9 mouse cellular contexts compared by ENCODE assay signal in the genomic region with DNA sequence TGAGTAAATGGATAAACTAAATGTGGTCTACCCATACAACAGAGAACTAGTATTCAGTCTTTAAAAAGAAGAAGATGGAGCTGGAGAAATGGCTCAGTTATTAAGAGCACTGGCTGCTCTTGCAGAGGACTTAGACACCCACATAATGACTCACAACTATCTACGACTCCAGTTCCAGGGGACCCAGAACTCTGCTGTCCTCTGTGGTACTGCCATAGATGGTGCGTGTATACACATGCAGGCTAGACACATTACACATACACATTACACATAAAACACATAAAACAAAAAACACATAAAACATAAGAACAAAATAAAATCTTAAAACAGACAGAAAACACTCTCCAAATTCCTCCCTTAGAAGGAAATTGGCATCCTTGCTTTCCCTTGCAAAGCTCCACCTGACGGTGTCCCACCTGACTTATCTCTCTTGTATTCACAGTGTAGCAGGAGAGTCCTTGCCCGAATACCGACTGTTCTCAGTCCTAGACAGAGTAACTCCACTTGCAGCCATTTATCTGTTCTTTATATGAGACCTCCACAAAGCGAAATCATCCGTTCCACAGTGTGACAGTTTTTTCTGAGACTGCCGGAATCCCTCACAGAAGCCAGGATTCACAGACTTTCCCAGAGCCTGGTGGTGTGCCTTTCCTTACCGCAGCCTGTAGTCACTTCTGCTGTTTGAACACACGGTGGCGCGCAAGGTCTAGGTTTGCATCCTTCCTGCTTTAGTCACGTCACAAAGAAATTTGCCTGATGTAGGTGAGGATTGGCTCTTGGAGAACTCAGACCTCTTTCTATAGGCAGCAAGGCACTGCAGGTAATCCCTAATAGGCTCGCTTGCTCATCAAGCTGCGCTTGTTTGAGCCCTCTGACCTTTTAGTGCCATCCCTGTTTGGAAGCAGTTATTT. TPM values are rescaled to one million over a fixed set of nuclear protein-coding genes. Genes with fewer than 3 reads are reported as not detected.
A peak's percentile ranks its signal among the peaks of the same experiment; 100 is the strongest.
DNase-seq lines count a peak whose midpoint lies in the region; ATAC-seq and TF ChIP-seq lines count a peak whose summit lies in the region.
"Had no signal": no experiment of that assay in that cellular context is flagged by ENCODE, and none has a peak within 500 bp of the region (broad histone marks: within the 10 kb centered on the region; RNA-seq: fewer than 3 reads in every experiment).

No protein-coding gene starts in this region.

- peak; percentile 68 for TF ChIP-seq CTCF in G1E (IDR thresholded peaks at IDR 0.05; ENCODE audit: low read depth, low read length)
- TF ChIP-seq CTCF in layer of hippocampus, adult 2 months (conservative IDR thresholded peaks at IDR 0.05) = peak; percentile 96
- peak; percentile 98 for TF ChIP-seq CTCF in lung, adult 2 months (IDR thresholded peaks at IDR 0.05; ENCODE audit: insufficient read depth, low read length)
- peak; percentile 61; the same call in 1 of the 2 replicates for TF ChIP-seq CTCF in thymus, adult 2 months (IDR thresholded peaks at IDR 0.05; ENCODE audit: borderline replicate concordance, control insufficient read depth, extremely low read depth, insufficient read depth, low read length, poor library complexity)

- no peak for TF ChIP-seq POLR2A in lung, adult 2 months (IDR thresholded peaks at IDR 0.05; ENCODE audit: borderline replicate concordance, extremely low read depth, low read depth, low read length)
- TF ChIP-seq POLR2A in thymus, adult 2 months (IDR thresholded peaks at IDR 0.05; ENCODE audit: control insufficient read depth, extremely low read depth, insufficient read depth, low read length, poor library complexity) = no peak

- H3K4me2 ChIP-seq in forebrain, embryonic 15.5 days (replicated peaks) = peak overlapping the region; percentile 31

- H3K27ac ChIP-seq in forebrain, embryonic 15.5 days (replicated peaks) = peak overlapping the region; percentile 45; the same call in 1 of the 2 replicates
- no peak overlapping the region for H3K27ac ChIP-seq in layer of hippocampus, adult 2 months
- no peak overlapping the region for H3K27ac ChIP-seq in thymus, adult 2 months (ENCODE audit: control insufficient read depth, insufficient read depth, low read length)

- peak overlapping the region; percentile 16; the same call in 1 of the 2 replicates for H3K9ac ChIP-seq in forebrain, embryonic 15.5 days (replicated peaks)

- no peaks in the 10 kb centered on the region; the same call in 1 of the 2 replicates for H3K4me1 ChIP-seq in G1E (ENCODE audit: insufficient read depth, low read depth, low read length)
- 0 out of 2 replicates have a peak, but pooled peaks cover 3% of the 10 kb centered on the region for H3K4me1 ChIP-seq in forebrain, embryonic 15.5 days
- no peaks in the 10 kb centered on the region for H3K4me1 ChIP-seq in lung, adult 2 months (ENCODE audit: control insufficient read depth, insufficient read depth, low read length)
- H3K4me1 ChIP-seq in thymus, adult 2 months (replicated peaks; ENCODE audit: control insufficient read depth, insufficient read depth, low read length) = no peaks in the 10 kb centered on the region

- WGBS in forebrain, embryonic 15.5 days = 21% methylated on average over 15 of the region's 15 CpGs
- WGBS in lung, adult 2 months = 18% methylated on average over 15 of the region's 15 CpGs
- 22% methylated on average over 15 of the region's 15 CpGs for WGBS in thymus, adult 2 months

- peak; percentile 57 for ATAC-seq in G1E (ENCODE audit: extremely low read depth, insufficient number of reproducible peaks, low FRiP score, poor library complexity, severe bottlenecking)
- ATAC-seq in forebrain, embryonic 15.5 days (replicated peaks) = peak; percentile 95

- no peaks in the 10 kb centered on the region for H3K36me3 ChIP-seq in G1E (replicated peaks)
- H3K36me3 ChIP-seq in forebrain, embryonic 15.5 days = no peaks in the 10 kb centered on the region
- no peaks in the 10 kb centered on the region for H3K36me3 ChIP-seq in thymus, adult 2 months (ENCODE audit: control insufficient read depth, insufficient read depth, low read length)

- no peaks in the 10 kb centered on the region for H3K9me3 ChIP-seq in G1E (replicated peaks)
- no peaks in the 10 kb centered on the region for H3K9me3 ChIP-seq in forebrain, embryonic 15.5 days

- DNase-seq in G1E (ENCODE audit: low spot score) = peak; percentile 48
- DNase-seq in cerebellum, adult 11-12 months = peak; percentile 81
- peak; percentile 78 for DNase-seq in heart, postnatal 4 days
- peak; percentile 79 to 85 for DNase-seq in layer of hippocampus, adult 2 months (ENCODE audit: low spot score in 2 of 2)
- DNase-seq in lung, adult 2 months = peak; percentile 74
- DNase-seq in ovary, adult 18-20 months (ENCODE audit: low spot score) = peak; percentile 24
- peak; percentile 68 for DNase-seq in thymus, adult 2 months

- peaks cover 22% of the 10 kb centered on the region for H3K27me3 ChIP-seq in G1E (ENCODE audit: insufficient read depth, low read length)
- H3K27me3 ChIP-seq in forebrain, embryonic 15.5 days = no peaks in the 10 kb centered on the region
- H3K27me3 ChIP-seq in thymus, adult 2 months (ENCODE audit: control insufficient read depth, insufficient read depth, low read length) = no peaks in the 10 kb centered on the region

- H3K4me3 ChIP-seq in G1E (ENCODE audit: low read depth, low read length) = no peak overlapping the region
- H3K4me3 ChIP-seq in forebrain, embryonic 15.5 days = peak overlapping the region; percentile 20
- H3K4me3 ChIP-seq in layer of hippocampus, adult 2 months = no peak overlapping the region; the same call in 1 of the 2 replicates
- no peak overlapping the region for H3K4me3 ChIP-seq in lung, adult 2 months (replicated peaks; ENCODE audit: extremely low read depth, low read depth, low read length)
- H3K4me3 ChIP-seq in thymus, adult 2 months (ENCODE audit: control insufficient read depth, insufficient read depth, low read length) = no peak overlapping the region
- H3K4me3 ChIP-seq: myocyte had no signal

RNA-seq across cellular contexts. Expression of a gene that starts 9.2 kb away (rescaled TPM):
- total RNA-seq in G1E (2014; fragmentation: Nextera tagmentation) (not detected in 2 replicates), G1E (2017) (not detected in 2 replicates)
- polyA plus RNA-seq in G1E (2012) = not detected in 2 replicates
- polyA plus RNA-seq in forebrain, embryonic 15.5 days (2015; fragmentation: Nextera tagmentation; extraction: Ambion mirVana) = 158 and 164 TPM in 2 replicates
- 1 to 10 TPM; 1.1 to 1.5 TPM for total RNA-seq in heart, postnatal 4 days (2021)
- total RNA-seq in layer of hippocampus, adult 2 months (2021) = 100 to 1,000 TPM; 199 to 217 TPM
- 12.6 and 13.8 TPM in 2 replicates for polyA plus RNA-seq in lung, adult 2 months (2012; rRNA removed)
- 0.39 and 0.54 TPM in 2 replicates for polyA plus RNA-seq in thymus, adult 2 months (2012; rRNA removed)

RNA-seq across cellular contexts. Expression of a gene that starts 24.3 kb away (rescaled TPM):
- total RNA-seq in G1E (2014; fragmentation: Nextera tagmentation) (not detected in 2 replicates), G1E (2017) (not detected in 2 replicates)
- polyA plus RNA-seq in G1E (2012) = not detected in 2 replicates
- 1.6 and 1.7 TPM in 2 replicates for polyA plus RNA-seq in forebrain, embryonic 15.5 days (2015; fragmentation: Nextera tagmentation; extraction: Ambion mirVana)
- total RNA-seq in heart, postnatal 4 days (2021) = under 1 TPM; 0.41 to 0.57 TPM
- total RNA-seq in layer of hippocampus, adult 2 months (2021) = under 1 TPM; 0.47 to 0.64 TPM
- polyA plus RNA-seq in lung, adult 2 months (2012; rRNA removed) = 16.1 and 17.8 TPM in 2 replicates
- polyA plus RNA-seq in thymus, adult 2 months (2012; rRNA removed) = 8.3 and 9.8 TPM in 2 replicates

RNA-seq across cellular contexts. Expression of a gene that starts 32.5 kb away (rescaled TPM):
- not detected in 2 replicates for total RNA-seq in G1E (2014; fragmentation: Nextera tagmentation)
- total RNA-seq in G1E (2017) = 0.41 TPM in 1 of 2 replicates, not detected in the other
- 0.15 TPM in 1 of 2 replicates, not detected in the other for polyA plus RNA-seq in G1E (2012)
- polyA plus RNA-seq in forebrain, embryonic 15.5 days (2015; fragmentation: Nextera tagmentation; extraction: Ambion mirVana) = 1.8 and 1.9 TPM in 2 replicates
- 1,000 to 10,000 TPM; 4,693 to 5,168 TPM for total RNA-seq in heart, postnatal 4 days (2021)
- under 1 TPM in 1 of 2 experiments, not detected in 1; 0.64 TPM for total RNA-seq in layer of hippocampus, adult 2 months (2021)
- 428 and 438 TPM in 2 replicates for polyA plus RNA-seq in lung, adult 2 months (2012; rRNA removed)
- polyA plus RNA-seq in thymus, adult 2 months (2012; rRNA removed) = 79.0 and 1,187 TPM in 2 replicates

RNA-seq across cellular contexts. Expression of a gene that starts 40.3 kb away (rescaled TPM):
- not detected in 2 replicates for total RNA-seq in G1E (2014; fragmentation: Nextera tagmentation)
- 0.17 TPM in 1 of 2 replicates, not detected in the other for total RNA-seq in G1E (2017)
- polyA plus RNA-seq in G1E (2012) = 0.22 and 0.35 TPM in 2 replicates
- 2.5 and 2.6 TPM in 2 replicates for polyA plus RNA-seq in forebrain, embryonic 15.5 days (2015; fragmentation: Nextera tagmentation; extraction: Ambion mirVana)
- 10 to 100 TPM; 48.7 to 59.0 TPM for total RNA-seq in heart, postnatal 4 days (2021)
- total RNA-seq in layer of hippocampus, adult 2 months (2021) = 1 to 10 TPM; 1.7 to 4.0 TPM
- 0.81 and 0.89 TPM in 2 replicates for polyA plus RNA-seq in lung, adult 2 months (2012; rRNA removed)
- 1.8 TPM in 2 replicates for polyA plus RNA-seq in thymus, adult 2 months (2012; rRNA removed)

RNA-seq across cellular contexts. Expression of a gene that starts 47.3 kb away (rescaled TPM):
- not detected in 2 replicates for total RNA-seq in G1E (2014; fragmentation: Nextera tagmentation)
- 0.05 and 0.06 TPM in 2 replicates for total RNA-seq in G1E (2017)
- not detected in 2 replicates for polyA plus RNA-seq in G1E (2012)
- 0.24 and 0.52 TPM in 2 replicates for polyA plus RNA-seq in forebrain, embryonic 15.5 days (2015; fragmentation: Nextera tagmentation; extraction: Ambion mirVana)
- total RNA-seq in heart, postnatal 4 days (2021) = not detected
- total RNA-seq in layer of hippocampus, adult 2 months (2021) = under 1 TPM; 0.18 to 0.22 TPM
- 0.08 and 0.14 TPM in 2 replicates for polyA plus RNA-seq in lung, adult 2 months (2012; rRNA removed)
- 0.11 and 0.15 TPM in 2 replicates for polyA plus RNA-seq in thymus, adult 2 months (2012; rRNA removed)
- polyA plus RNA-seq: myocyte had no signal

Comparison
In these comparisons a context has a peak if more than half of its experiments do, and no peak if none do; other contexts are left out.
1. DNase-seq: peak in every context shown above with its lines; median percentile 82 in layer of hippocampus, adult 2 months; 81 in cerebellum, adult 11-12 months; 78 in heart, postnatal 4 days; 74 in lung, adult 2 months; 68 in thymus, adult 2 months; 48 in G1E; 24 in ovary, adult 18-20 months.
2. RNA of a gene that starts 9.2 kb away (polyA plus RNA-seq): 158 to 164 TPM in forebrain, embryonic 15.5 days; 12.6 to 13.8 TPM in lung, adult 2 months, 0.39 to 0.54 TPM in thymus, adult 2 months and not detected in G1E; every median in the first group is over 10 times any median in the second.
3. RNA of a gene that starts 32.5 kb away (polyA plus RNA-seq): 79.0 to 1,187 TPM in thymus, adult 2 months and 428 to 438 TPM in lung, adult 2 months; 1.8 to 1.9 TPM in forebrain, embryonic 15.5 days and 0.15 TPM in G1E; every median in the first group is over 10 times any median in the second.
4. Peak in every context shown above with its lines, with median percentiles within 50 percentile points of each other: CTCF ChIP-seq.